Mouse (Mus musculus): ENCODE results near the gene Retnlg.
"Not testable (repeated sequence)": the region's sequence is repeated elsewhere in the genome, so short reads cannot be mapped to it uniquely, and the experiment has no call there.

Retnlg gene

DNA sequence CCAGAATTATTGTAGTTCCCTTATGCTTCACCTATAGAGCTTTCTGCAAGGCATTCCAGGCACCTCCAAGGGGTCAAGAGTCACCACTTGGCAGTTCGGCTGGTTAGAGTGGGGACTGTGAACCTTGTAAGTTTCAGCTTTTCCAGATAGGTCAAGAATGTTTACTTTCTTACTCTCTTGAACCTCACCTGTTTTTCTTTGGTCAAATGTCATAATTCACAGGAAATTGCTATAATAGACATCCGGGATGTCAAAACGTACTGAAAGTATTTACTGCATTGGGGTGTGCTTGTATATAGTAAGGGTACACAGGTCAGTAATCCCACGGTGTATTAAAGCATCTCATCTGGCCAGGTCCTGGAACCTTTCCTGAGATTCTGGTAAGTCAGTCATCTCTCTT is at the start of gene Retnlg:
Gene Retnlg, plus strand, starts transcription at position 301 of the 400 bp plus-strand sequence.
- no peak for DNase-seq (ENCODE audit: low read depth, low spot score)

DNA sequence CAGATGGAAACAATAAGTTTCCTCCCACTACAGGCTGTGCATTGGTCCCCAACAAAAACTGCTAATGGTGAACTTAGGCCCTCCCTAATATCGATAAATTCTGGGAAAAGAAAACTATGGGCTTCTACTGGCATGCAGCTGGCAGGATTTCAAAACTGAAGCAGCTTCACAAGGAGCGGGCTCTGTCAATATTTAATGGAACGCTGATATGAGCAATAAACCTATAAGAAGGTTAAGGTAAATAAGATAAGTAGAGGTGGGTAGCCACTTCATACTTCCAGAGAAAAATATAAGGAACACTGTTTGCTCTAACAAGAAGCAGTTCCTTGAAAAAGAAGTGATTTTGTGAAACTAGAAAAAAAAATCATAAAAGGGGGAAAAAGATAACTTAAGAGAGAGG is 45.9 kb upstream of the Retnlg start:
- DNase-seq (ENCODE audit: low read depth, low spot score), result no peak

DNA sequence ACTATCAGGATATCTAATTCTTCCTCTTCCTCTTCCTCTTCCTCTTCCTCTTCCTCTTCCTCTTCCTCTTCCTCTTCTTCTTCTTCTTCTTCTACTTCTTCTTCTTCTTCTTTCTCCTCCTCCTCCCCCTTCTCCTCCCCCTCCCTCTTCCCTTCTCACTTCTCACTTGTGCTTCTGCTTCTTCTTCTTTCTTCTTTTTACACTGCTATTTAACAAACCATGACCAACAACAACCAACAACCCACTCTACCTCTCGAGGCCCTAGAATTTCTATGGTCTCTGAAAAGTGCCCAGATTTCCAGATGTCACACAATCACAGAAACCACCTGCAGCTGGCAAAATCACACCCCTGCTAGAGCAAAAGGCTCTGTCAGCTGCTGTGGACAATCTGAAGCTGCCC is 44.8 kb upstream of the Retnlg start:
- no peak for DNase-seq (ENCODE audit: low read depth, low spot score)

DNA sequence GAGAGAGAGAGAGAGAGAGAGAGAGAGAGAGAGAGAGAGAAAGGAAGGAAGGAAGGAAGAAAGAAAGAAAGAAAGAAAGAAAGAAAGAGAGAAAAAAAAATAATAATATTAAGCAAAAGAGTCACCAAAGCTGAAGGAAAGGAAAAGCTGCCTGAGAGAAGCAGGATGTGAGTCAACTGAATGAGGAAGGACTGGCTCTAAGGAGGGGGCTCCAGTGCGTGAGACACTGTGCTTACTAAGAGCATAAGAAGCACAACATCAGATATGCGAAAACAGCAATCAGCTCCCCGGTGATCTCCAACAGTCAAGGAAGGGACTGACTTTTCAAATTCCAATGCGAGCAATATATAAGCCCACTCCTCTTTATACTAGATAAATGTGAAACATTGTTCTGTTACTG is 43.4 kb upstream of the Retnlg start:
- no peak for DNase-seq (ENCODE audit: low read depth, low spot score)

DNA sequence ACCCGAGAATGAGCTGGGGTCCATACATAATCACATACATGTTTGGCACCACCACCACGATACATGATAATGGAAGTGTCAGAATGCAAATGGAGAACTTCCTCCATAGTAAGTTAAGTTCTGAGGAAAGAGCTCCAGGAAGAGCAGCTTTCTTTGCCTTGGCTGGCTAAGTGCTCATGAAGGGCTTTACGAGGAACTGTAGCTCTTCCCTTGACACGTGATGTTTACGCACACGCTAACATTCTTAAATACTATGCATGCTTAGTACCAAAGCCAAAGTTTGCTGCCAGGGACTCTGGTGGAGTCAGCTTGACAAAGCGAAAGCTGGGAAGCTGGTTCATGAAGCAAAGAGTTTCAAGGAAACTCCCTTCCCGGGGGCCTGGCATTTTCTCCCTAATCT is 40.4 kb upstream of the Retnlg start:
- no peak for DNase-seq (ENCODE audit: low read depth, low spot score)

DNA sequence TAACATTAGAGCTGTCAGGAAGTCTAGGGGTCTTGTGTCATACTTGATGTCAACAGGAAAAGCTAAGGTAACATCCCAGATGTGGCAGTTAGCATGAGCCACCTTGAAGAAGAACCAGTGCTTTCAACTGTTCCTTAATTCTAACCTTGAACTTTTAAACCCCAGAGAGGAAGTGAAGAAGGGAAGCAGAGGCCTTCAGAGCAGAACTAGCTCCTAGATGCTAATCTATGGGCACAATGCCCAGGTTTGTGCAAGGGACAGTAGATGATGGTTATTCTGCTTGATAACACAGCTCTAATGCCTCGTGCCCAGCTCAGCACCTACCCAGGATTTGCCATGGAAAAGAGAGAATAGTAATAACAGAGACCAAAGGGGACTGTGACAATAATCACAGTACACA is 38.8 kb upstream of the Retnlg start:
- DNase-seq (ENCODE audit: low read depth, low spot score), result not testable (repeated sequence)

DNA sequence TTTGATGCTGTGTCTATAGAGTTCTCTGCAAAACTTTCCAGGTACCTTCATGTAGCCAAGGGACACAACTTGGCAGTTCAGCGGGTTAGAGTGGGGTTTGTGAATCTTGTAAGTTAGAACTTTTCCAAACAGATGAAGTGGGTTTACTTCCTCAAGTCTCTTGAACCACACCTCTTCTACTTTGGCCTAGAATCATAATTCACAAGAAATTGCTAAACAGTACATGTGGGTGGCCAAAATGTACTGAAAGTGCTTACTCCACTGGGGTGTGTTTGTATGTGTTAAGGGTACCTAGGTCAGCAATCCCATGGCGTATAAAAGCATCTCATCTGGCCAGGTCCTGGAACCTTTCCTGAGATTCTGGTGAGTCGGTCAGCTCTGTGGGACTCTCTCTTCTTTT is 30.2 kb upstream of the Retnlg start, which contains the start of gene Retnla:
Gene Retnla, plus strand, starts transcription at position 286 of the 400 bp plus-strand sequence.
- DNase-seq (ENCODE audit: low read depth, low spot score), result no peak

DNA sequence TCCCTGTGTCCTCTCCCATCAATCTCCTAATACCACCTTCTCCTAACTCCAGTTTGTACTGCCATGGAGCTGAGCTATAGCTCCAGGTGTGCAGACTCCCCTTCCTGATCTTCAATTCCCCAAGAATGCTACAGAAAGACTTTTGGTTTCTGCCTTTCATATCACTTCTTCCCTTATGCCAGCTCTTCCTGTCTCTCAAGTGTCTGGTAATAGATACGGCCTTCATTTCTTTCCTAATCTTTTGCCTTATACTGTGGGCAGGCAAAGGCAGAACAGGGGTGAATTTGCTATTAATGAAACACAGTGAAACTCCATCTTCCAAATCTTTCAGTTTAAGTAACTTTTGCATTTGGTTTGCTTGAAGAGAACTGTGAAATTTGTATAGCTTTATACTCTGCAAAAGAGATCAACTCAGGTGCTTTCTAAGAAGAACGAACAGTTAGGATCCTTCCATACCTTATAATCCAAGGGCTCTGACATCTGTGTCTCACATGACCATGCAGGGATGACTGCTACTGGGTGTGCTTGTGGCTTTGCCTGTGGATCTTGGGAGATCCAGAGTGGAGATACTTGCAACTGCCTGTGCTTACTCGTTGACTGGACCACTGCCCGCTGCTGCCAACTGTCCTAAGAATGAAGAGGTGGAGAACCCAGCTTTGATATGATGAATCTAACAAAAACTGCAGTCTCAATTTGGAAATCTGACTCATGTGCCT is 28.6 kb upstream of the Retnlg start:
- DNase-seq (ENCODE audit: low read depth, low spot score), result no peak

DNA sequence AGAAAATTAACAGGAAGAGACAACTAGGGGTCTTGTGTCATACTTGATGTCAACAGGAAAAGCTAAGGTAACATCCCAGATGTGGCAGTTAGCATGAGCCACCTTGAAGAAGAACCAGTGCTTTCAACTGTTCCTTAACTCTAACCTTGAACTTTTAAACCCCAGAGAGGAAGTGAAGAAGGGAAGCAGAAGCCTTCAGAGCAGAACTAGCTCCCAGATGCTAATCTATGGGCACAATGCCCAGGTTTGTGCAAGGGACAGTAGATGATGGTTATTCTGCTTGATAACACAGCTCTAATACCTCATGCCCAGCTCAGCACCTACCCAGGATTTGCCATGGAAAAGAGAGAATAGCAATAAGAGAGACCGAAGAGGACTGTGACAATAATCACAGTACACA is 7.4 kb upstream of the Retnlg start:
- not testable (repeated sequence) for DNase-seq (ENCODE audit: low read depth, low spot score)

DNA sequence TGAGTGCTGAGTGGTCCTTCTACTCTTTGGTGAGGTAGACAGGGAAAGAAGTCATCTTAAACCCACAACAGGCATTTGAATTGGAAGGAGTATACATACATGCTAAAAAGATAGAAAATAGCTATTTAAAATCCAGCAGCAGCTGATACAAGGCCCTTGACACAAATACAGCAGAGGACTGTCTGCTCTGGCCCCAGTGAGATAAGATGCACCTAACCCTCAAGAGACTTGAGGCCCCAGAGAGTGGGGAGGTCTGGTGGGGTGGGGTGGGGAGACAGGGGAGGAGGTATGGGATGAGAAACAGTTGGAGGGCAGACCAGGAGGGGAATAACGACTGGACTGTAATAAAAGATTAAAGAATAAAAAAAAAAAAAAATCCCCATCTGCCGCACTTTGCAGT is 4.7 kb upstream of the Retnlg start:
- no peak for DNase-seq (ENCODE audit: low read depth, low spot score)

DNA sequence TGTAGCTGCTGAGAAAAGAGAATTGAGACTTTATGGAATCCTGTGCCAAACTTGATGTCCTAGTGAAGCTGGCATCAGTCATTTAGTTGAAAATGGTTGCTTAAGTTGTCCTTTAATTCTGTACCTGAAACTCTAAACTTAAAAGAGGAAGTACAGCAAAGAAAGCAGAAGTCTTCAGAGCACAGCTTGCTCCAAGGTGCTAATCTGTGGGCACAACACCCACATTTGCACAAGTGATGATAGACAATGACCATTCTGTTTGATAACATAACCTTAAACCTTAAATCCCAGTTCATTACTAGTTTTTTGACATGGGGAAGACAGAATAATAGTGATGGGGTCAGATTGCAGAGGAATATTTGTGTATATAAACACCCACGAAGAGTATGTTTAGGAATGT is 3.8 kb upstream of the Retnlg start:
- no peak for DNase-seq (ENCODE audit: low read depth, low spot score)

DNA sequence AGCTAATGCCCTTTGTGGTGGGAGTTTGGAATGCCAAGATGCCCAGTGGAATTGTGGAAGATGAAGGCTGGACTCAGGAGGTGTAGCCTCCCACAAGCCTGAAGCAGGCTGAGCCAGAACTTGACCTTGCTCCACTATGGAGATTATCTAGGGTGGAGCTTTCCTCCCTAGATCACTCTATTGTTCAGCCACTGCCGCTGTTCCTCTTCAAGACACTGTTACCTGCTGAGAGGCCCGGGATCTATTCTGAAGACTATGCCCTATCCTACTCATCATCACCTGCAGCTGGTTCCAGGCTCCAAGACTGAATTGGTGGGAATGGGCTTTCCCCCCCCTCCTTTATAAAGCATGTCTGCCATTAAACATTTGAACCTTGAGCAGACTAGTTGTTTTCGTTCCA is 2.8 kb upstream of the Retnlg start:
- no peak for DNase-seq (ENCODE audit: low read depth, low spot score)

DNA sequence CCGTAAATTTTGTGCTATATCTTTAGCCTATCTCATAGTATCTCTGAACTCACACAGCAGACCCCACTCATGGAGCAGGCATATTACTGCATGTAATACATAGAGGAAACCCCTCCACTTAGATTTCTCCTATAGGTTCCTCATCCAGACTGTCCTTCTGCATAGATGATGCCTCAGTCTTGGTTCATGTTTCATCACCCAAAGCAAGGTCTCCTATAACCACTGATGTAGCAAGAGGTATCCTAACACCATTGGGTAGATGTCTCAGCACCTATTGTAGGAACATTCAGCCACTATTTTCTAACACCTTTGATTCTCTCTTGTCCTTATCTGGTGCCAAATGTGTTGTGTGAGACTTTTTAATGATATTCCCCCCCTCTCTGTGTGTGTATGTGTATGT is 667 bp upstream of the Retnlg start:
- DNase-seq (ENCODE audit: low read depth, low spot score), result no peak

DNA sequence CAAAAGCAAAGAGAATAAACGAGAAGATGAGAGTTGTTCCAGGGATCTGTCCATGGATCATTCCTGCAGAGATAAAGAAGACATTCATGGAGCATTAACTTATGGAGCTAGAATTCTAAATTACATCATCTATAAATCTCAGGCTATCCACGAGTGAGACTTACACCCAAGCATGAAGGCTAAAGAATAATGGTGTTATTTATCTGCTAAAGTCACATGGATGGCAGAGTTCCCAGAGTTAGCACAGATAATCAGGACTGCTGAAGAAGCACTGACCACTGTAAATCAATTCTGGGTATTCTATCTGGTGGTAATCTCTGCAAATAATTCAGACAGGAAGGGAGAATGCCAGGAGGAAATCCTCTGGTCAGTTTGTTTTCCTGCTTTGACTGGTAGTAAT is 18.3 kb downstream of the Retnlg start:
- no peak for DNase-seq (ENCODE audit: low read depth, low spot score)

DNA sequence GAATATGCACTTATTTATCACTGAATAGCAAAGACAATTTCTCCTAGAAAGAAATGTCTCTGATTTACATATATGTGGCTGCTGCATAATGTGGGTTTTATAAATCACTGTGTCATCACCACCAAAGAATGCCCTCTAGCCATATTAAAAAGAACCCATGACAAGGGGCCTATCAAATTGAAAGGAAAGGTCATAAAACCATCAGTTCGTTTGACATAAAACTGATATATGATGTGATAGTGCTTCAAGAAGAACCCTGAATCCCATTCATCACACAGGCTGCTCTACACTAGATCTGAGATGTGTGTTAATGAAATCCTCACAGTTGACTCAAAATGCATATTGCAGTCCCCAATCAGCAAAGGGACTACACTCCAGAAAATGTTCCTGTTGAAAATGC is 27.4 kb downstream of the Retnlg start:
- no peak for DNase-seq (ENCODE audit: low read depth, low spot score)

DNA sequence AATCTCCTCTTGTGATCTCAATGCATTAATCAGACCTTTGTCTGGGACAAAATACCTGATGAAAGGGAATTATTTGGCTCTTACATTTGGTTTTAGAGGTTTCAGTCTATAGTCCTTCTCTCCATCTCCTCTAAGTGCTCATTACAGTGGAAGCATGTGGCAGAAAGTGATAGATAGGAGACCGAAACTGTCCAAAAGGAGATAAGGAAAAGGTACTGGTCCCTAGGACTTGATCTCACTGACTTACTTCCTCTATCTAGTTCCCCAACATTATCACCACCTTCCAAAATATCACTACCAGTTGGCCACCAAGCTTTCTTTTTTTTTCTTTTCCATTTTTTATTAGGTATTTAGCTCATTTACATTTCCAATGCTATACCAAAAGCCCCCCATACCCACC is 38.8 kb downstream of the Retnlg start:
- DNase-seq (ENCODE audit: low read depth, low spot score), result no peak

DNA sequence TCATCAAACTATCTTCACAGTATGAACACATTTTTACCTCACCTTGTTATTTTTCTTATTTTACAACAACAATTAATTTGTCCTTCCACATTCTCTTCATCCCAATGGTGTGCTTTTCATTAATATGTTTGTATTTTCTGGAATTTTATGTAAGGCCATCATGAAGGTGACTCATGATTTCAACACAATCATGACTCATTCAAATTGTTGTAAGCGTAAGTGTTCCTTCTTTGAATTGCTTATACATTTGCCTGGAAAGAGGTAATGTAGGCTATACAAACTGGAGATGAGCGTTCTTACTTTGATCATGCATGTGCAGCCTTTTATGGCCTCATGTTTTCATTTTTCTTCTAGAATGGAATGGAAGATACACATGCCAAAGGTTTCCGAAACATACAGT is 40.8 kb downstream of the Retnlg start:
- no peak for DNase-seq (ENCODE audit: low read depth, low spot score)

DNA sequence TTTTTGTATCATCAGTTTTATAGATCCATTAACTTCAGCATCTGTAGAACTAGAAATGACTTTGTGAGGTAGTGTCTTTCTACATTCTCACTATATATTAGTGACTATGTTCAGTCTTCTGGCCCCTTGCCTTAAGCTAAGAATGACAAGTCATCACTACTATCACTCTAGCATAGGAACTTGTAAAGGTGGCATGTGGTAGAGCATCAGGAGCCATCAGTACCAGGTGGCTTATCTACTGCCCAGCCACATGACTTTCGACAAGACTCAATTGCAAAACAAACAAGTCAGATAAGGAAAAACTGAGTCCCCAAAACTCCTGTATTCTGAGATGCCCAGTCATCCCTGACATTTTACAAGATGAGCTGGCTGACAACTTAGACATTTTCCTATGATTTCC is 51.3 kb downstream of the Retnlg start:
- DNase-seq (ENCODE audit: low read depth, low spot score), result no peak
